Mouse (Mus musculus) gastrocnemius, adult 8-10 months (tissue): ENCODE measurements around the gene Col9a1. TPM values are rescaled to one million over a fixed set of nuclear protein-coding genes. Genes with fewer than 3 reads are reported as not detected.

ENCODE experiments used
- DNase-seq, 2 experiments: peaks; one replicate each; pipeline ENCODE4 v3.0.0; 2022; ENCODE audit warnings: low spot score in 2 of 2
- total RNA-seq, 4 experiments: library from RNA; stranded (reverse); gene quantifications; 2 replicates each; pipeline ENCODE4 v1.2.4; 2022

Gene Col9a1
- total RNA-seq, 4 experiments from 2014 or later = 0.10 to 0.22 (median 0.16) TPM

- DNase-seq = no peak
Observed at GRCm38 (mm10) chr1:24219041-24219440, 41.6 kb downstream of the Col9a1 start.

DNA sequence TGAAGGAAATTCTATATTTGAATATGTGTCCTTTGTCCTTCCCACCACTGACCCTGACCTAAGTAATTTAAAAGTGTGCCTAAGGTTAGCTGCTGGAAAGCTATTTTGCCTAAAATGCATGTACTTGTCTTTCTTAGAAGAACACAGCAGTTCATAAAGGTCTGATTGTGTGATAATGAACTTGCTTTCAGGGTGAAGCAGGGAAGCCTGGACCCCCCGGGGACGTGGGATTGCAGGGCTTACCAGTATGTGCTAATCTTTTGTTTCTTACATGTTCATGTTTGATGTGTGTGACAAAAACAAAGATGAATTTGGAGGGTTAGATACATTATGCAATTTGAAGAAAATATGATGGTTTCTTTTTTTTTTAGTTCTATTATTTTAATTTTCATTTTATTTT, 44.8 kb downstream of the Col9a1 start:
- no peak for DNase-seq

DNA sequence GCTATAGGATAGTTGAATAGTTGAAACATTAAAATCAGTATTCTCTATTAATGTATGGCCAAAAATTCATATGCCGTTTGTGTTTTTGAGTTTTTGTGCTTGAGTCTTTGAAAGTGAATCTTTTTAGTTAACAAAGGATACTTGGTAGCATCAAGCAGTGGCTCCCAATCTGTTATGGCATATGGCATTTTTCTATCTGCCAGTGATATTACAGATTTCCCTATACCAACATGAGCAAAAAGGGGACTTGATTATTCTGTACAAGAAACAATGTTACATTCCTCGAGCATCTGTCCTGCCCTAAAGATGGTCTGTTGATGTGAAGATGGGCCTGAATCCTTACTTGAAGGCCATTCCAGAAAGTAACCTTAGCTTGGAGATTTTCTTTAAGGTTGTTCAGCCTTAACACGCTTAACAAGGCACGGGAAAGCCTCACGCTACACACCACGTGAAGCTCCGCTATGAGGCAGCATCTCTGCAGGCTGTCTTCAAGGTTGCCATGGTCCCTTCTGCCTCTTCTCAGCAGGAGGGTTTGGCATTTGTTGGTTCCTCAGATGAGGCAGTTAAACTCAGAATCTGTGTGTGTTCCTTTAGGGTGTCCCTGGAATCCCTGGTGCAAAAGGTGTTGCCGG, 45.7 kb downstream of the Col9a1 start:
- no peak for DNase-seq

- DNase-seq = no peak
Observed at GRCm38 (mm10) chr1:24225825-24226526, 48.6 kb downstream of the Col9a1 start.

DNA sequence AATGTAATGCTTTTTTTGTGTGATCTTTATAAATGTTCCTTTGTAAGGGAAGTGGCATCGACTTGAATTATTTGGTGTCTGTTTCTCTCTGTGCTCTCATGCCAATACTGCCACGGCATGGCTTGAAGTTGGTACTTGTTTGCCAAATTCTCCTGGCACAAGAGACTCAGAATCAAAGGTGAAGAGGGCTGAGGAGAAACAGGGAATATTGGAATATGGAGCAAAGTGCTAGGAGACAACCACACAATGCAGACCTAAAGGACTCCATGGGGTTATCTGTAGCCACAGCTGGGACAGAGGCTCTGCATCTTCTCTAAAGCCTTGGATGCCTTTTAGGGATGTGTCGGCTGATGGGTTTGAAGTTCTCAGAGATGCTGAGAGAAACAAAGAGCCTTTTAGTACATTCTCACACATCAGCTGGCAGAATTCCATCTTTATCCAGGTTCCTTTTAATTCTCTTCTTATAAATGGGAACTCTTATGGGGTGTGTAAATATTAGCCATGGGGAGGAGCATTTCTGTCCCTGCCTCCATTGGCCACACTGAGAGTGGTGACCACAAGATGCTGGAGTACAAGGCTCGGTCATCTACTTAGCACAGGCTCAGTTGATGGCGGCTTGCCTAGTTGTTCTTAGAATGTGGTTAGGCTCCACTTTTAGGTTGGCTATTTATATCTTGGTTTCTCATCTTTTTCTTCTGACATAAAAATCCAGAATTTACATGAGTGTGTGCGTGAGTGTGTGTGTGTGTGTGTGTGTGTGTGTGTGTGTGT, 49.7 kb downstream of the Col9a1 start:
- no peak for DNase-seq

DNA sequence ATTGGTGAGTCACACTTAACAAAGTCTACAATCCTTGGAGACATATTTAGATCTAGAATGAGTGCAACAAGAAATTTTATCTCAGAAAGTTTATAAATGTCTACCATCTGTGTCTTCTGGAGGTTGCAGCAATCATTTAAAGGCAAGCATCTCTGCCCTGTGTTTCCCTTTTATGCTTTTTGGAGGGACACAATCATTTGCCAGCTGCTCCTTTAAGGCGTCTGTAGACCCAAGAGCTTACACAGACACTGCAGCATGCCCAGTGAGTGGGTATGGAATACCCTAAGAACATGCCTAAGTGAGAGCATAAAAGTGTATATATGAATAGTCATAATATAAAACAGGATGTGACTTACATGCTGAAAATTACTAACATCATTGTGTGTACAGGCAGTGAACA, 52.1 kb downstream of the Col9a1 start:
- DNase-seq = no peak

- no peak for DNase-seq
Observed at GRCm38 (mm10) chr1:24230428-24230827, 53.0 kb downstream of the Col9a1 start.

DNA sequence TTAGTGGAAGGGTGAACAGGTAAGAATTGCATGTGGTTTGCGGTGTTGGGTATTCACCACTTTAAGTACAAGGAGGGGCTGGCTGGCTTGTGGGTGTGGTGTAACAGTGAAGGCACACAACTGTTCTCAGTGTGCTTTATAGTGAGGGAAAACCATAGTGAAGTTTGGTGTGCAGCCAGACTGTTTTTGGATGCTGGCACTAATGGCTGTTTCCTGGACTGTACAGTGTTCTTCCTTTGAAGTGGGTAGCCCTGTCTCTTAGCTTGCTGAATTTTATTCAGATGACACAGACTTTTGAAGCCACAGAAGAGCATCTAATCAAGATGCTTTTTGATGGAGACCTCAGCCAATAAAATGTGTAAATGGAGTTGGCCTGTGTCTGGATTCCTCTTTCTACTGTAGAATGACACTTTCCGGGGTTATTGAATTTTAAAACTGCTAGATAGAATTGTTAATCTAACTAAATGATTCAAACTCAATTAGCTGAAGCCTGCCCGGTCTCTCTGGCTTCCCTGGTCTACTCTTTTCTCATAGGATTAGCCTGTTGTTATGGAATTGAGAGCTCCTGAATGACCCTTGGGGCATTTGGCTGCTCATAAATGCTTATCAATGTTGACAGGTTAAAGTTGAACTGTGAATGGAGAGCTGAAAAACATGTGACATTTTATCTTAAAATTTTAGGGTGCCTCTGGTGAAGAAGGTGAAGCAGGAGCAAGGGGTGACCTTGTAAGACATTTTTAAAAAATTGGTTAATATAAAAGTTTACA, 54.3 kb downstream of the Col9a1 start:
- DNase-seq = no peak

DNA sequence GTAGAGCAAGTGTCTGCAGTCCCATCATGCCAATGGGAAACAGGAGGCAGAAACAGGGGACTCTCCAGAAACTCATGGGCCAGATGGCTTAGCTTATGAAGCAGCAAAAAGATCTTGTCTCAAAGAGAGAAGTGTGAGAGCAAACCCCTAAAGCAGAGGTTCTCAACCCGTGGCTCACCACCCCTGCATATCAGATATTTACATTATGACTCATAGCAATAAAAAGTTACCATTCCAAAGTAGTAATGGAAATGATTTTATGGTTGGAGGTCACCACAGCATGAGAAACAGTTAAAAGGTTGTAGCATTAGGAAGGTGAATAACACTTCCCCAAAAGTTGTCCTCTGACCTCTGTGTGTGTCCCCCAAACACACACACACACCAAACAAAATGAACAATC, 58.9 kb downstream of the Col9a1 start:
- DNase-seq = no peak

GRCm38 (mm10) chr1:24240039-24240691, 62.8 kb downstream of the Col9a1 start:
- DNase-seq = no peak

DNA sequence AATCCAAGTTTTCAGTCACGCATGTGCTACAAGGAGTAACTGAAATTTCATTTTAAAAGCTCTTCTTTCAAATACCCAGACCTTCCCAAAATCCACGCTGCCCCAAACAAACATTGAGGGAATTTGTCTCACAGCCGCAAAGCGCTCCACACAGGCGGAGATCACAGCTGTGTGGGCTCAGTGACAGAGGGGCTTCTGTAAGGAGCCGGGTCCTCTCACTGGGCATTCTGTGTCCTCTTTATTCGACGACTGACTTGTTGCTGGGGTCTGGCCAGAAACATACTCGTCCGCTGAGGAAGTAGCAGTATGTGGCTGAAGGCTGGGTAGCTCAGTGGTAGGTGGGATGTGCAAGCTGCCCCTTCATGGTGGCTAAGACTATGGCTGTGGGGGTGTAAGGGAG, 67.5 kb downstream of the Col9a1 start:
- no peak for DNase-seq

DNA sequence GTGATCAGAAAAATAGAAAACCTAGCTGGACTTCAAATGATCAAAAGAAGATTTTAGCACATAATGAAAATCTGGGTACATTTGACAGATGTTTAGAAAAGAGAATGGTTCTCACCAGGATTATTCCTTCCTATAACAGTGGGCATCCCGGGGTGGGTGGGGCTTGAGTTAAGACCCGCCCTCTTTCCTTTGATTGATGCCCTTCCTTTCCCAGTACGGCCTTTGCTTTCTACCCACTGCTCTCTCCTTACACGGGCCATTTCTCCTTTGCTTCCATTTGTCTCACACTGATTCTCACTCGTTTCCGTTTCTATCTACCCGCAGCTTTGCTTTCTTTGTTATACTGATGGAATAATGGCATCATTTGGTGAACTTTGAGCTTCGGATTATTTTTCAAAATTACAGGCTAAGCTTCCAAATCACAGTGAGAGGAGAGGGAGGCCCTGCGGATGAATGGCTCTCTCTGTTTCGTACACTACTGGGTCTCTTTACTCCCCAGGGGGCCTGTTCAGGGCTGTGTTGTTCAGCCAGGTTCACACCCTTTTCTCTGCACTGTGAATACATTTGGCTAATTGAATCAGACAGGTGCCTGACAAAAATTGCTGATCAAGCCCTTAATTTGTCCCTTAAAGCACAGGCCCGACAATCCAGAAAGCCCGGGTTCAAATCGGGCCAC, 68.4 kb downstream of the Col9a1 start:
- DNase-seq = no peak

- no peak for DNase-seq
Observed at GRCm38 (mm10) chr1:24248294-24249104, 71.1 kb downstream of the Col9a1 start.

GRCm38 (mm10) chr1:24249105-24249664, 71.8 kb downstream of the Col9a1 start:
- DNase-seq = no peak

- no peak for DNase-seq
Observed at GRCm38 (mm10) chr1:24257961-24258360, 80.6 kb downstream of the Col9a1 start.

GRCm38 (mm10) chr1:24259419-24259818, 82.0 kb downstream of the Col9a1 start:
- DNase-seq = no peak

DNA sequence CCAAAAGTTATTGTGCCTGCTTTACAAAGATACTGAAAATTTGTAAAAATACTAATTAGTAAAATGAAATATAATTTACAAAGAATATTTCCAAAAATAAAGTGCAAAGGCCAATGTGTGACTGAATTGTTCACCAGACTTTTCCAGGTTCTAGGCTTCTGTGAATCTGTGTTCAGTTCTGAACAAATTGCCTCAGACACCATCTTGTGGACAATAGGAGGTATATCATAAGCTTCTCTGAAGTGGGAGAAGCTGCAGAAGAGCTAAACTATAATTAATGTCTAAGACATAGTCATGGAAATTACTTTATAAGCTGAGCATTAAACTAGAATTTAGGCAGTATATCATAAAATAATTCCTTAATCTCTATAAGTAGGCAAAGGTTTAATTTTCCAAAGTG, 83.8 kb downstream of the Col9a1 start:
- no peak for DNase-seq

- DNase-seq = no peak
Observed at GRCm38 (mm10) chr1:24267022-24267421, 89.6 kb downstream of the Col9a1 start.

- DNase-seq = no peak
Observed at GRCm38 (mm10) chr1:24286360-24286759, 109.0 kb downstream of the Col9a1 start.
